Mouse (Mus musculus): ENCODE results near the gene Hsd17b7. TPM values are rescaled to one million over a fixed set of nuclear protein-coding genes. Genes with fewer than 3 reads are reported as not detected.
A peak's percentile ranks its signal among the peaks of the same experiment; 100 is the strongest.

The Hsd17b7 gene
- total and polyA plus RNA-seq, 2 experiments from 2014 or later, result 24.8 to 33.3 TPM

DNA sequence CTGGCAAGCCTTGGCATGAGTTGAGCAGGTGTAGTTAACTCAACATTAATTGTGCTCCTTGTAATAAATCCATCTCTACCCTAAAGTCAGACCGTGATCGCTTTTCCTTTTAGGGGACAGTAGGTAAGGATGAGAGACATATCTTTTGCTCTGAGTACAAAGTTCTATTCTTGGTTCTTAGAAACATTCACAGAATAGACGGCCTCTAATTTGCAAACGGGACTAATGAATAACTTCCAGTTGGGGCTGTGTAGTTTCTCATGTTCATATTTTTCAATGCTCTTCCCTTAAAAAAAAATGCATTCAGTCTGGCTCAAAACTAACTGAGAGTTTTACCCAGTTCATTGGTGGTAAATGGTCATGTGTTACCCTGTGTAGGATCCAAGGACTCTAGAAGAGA is 1.9 kb upstream of the Hsd17b7 start:
- no peaks in the 10 kb centered on the region for H3K27me3 ChIP-seq (ENCODE audit: insufficient read depth, low read length)
- ATAC-seq (ENCODE audit: low FRiP score) (no peak), DNase-seq (ENCODE audit: low spot score) (no peak)
- WGBS, result 99% methylated on average over 4 of the region's 4 CpGs
- no peak overlapping the region for H3K4me3 ChIP-seq (ENCODE audit: low read depth, low read length)
- H3K4me2 ChIP-seq (ENCODE audit: low read depth, low read length, poor library complexity, severe bottlenecking), result no peak overlapping the region
- no peaks in the 10 kb centered on the region for H3K36me3 ChIP-seq (ENCODE audit: insufficient read depth, low read length)
- H3K9ac ChIP-seq (replicated peaks; ENCODE audit: low read length, poor library complexity, severe bottlenecking), result no peak overlapping the region
- H3K4me1 ChIP-seq (ENCODE audit: insufficient read depth, low read length), result peaks cover 10% of the 10 kb centered on the region; the same call in 1 of the 2 replicates
- no peaks in the 10 kb centered on the region for H3K9me3 ChIP-seq (ENCODE audit: low read length)
- no peak for TF ChIP-seq CTCF (IDR thresholded peaks at IDR 0.05)
- H3K27ac ChIP-seq (ENCODE audit: low read depth, low read length), result no peak overlapping the region

DNA sequence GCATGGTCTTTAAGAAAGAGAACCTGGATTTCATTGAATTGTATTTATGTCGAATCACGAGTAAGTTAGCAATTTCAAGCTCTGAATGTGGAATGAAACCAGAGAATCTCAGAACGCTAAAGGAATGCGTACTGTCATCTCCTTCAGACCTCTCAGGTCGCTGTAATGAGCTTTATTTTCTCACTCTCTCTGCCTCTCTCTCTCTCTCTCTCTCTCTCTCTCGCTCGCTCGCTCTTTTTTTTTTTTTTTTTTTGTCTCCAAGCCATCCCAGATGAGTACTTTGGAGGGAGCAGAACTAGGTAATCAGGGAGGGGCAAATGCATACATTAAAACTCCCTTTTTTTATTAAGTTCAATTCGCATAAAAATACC is 460 bp upstream of the Hsd17b7 start:
- H3K4me1 ChIP-seq (ENCODE audit: insufficient read depth, low read length), result peaks cover 10% of the 10 kb centered on the region; the same call in 1 of the 2 replicates
- DNase-seq (ENCODE audit: low spot score), result no peak
- peak overlapping the region; percentile 28; the same call in 1 of the 2 replicates for H3K27ac ChIP-seq (ENCODE audit: low read depth, low read length)
- under 1% methylated on average over 8 of the region's 9 CpGs for WGBS
- 0 out of 2 replicates have a peak overlapping the region, but pooled peaks have one; percentile 42 for H3K9ac ChIP-seq (replicated peaks; ENCODE audit: low read length, poor library complexity, severe bottlenecking)
- no peak for TF ChIP-seq CTCF (IDR thresholded peaks at IDR 0.05)
- peak overlapping the region; percentile 65 for H3K4me2 ChIP-seq (ENCODE audit: low read depth, low read length, poor library complexity, severe bottlenecking)
- peaks cover 6% of the 10 kb centered on the region; the same call in 1 of the 2 replicates for H3K36me3 ChIP-seq (ENCODE audit: insufficient read depth, low read length)
- H3K4me3 ChIP-seq (ENCODE audit: low read depth, low read length), result peak overlapping the region; percentile 59
- ATAC-seq (ENCODE audit: low FRiP score), result peak; percentile 48; the same call in 1 of the 2 replicates
- H3K27me3 ChIP-seq (ENCODE audit: insufficient read depth, low read length), result no peaks in the 10 kb centered on the region
- H3K9me3 ChIP-seq (ENCODE audit: low read length), result no peaks in the 10 kb centered on the region

DNA sequence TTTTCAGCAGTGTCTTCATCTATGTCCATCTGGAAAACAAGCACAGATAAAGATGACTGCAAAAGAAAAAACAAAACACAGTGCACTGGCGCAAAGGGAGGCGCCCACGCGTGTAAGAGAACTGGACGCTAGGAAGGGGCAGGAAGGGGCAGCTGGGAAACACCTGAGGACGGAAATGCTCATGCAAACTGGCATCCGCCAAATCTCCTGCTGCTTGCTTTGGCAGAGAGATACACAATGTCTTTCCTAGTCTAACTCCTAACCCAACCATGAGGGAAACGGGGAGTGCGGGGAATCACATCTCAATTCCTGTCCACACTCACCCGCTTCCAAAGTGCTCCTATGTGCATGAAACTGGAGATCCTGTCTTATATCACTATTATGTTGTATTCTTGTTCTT is 15.9 kb downstream of the Hsd17b7 start:
- peaks cover 42% of the 10 kb centered on the region; the same call in 1 of the 2 replicates for H3K36me3 ChIP-seq (ENCODE audit: insufficient read depth, low read length)
- H3K4me3 ChIP-seq (ENCODE audit: low read depth, low read length), result no peak overlapping the region

DNA sequence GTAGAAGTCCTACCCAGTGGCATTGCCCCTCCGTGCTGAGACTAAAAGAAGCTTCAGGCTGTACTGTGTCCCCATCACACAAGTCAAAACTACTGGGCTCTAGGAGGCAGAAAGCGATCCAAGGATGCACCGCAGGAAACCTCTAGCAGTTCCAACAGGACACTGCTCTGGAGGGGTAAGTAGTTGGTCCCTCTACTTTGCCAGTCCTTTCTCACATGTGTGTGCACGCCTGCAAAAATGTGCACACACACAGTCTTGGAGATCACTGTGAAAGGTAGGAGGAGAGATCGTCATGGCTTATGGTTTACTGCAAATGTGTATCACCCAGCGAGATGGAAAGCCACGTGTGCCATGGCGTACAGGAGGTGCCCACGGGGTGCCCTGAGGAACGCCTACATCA is 16.4 kb downstream of the Hsd17b7 start:
- Histone ChIP-seq H3K27me3 (ENCODE audit: insufficient read depth, low read length) (no peaks in the 10 kb centered on the region), H3K27ac (ENCODE audit: low read depth, low read length) (no peak overlapping the region), H3K4me2 (ENCODE audit: low read depth, low read length, poor library complexity, severe bottlenecking) (no peak overlapping the region), H3K9ac (replicated peaks; ENCODE audit: low read length, poor library complexity, severe bottlenecking) (no peak overlapping the region), H3K4me1 (ENCODE audit: insufficient read depth, low read length) (no peaks in the 10 kb centered on the region), H3K9me3 (ENCODE audit: low read length) (no peaks in the 10 kb centered on the region), H3K36me3 (ENCODE audit: insufficient read depth, low read length) (peaks cover 41% of the 10 kb centered on the region; the same call in 1 of the 2 replicates), H3K4me3 (ENCODE audit: low read depth, low read length) (no peak overlapping the region)
- ATAC-seq (ENCODE audit: low FRiP score) (no peak), DNase-seq (ENCODE audit: low spot score) (no peak)
- no peak for TF ChIP-seq CTCF (IDR thresholded peaks at IDR 0.05)
- WGBS, result 97% methylated on average over 10 of the region's 10 CpGs

More for the DNA sequence above, 15.9 kb downstream of the Hsd17b7 start:
- TF ChIP-seq CTCF (IDR thresholded peaks at IDR 0.05), result no peak
- 94% methylated on average over 10 of the region's 10 CpGs for WGBS
- ATAC-seq (ENCODE audit: low FRiP score) (no peak), DNase-seq (ENCODE audit: low spot score) (no peak)
- no peaks in the 10 kb centered on the region for H3K4me1 ChIP-seq (ENCODE audit: insufficient read depth, low read length)
- H3K9ac ChIP-seq (replicated peaks; ENCODE audit: low read length, poor library complexity, severe bottlenecking), result no peak overlapping the region
- H3K4me2 ChIP-seq (ENCODE audit: low read depth, low read length, poor library complexity, severe bottlenecking), result no peak overlapping the region
- no peaks in the 10 kb centered on the region for H3K27me3 ChIP-seq (ENCODE audit: insufficient read depth, low read length)
- no peaks in the 10 kb centered on the region for H3K9me3 ChIP-seq (ENCODE audit: low read length)
- H3K27ac ChIP-seq (ENCODE audit: low read depth, low read length), result no peak overlapping the region

DNA sequence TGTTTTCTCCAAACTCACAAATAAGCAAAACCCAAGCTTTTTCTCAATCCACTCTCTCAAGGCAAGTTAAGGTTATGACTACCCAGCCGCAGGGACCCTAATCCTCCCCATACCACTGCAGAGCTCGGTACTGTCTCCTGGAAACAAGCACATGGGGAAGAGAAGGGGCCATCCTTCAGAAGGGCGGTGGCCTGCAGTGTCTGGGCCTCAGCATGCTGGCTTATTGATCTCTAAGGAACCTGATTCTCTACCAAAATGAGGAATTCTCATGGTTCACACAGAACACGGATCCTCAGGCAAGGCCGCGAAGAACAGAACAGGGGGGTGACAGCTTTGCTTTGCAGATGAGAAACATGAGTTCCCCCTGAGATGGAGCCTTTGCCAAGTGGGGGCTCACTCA is 17.5 kb downstream of the Hsd17b7 start:
- Histone ChIP-seq H3K27ac (ENCODE audit: low read depth, low read length) (no peak overlapping the region), H3K27me3 (ENCODE audit: insufficient read depth, low read length) (no peaks in the 10 kb centered on the region), H3K36me3 (ENCODE audit: insufficient read depth, low read length) (peaks cover 36% of the 10 kb centered on the region; the same call in 1 of the 2 replicates), H3K9me3 (ENCODE audit: low read length) (no peaks in the 10 kb centered on the region), H3K4me1 (ENCODE audit: insufficient read depth, low read length) (no peaks in the 10 kb centered on the region), H3K4me2 (ENCODE audit: low read depth, low read length, poor library complexity, severe bottlenecking) (no peak overlapping the region), H3K9ac (replicated peaks; ENCODE audit: low read length, poor library complexity, severe bottlenecking) (no peak overlapping the region), H3K4me3 (ENCODE audit: low read depth, low read length) (no peak overlapping the region)
- no peak for DNase-seq (ENCODE audit: low spot score)
- no peak for TF ChIP-seq CTCF (IDR thresholded peaks at IDR 0.05)
- 93% methylated on average over 6 of the region's 6 CpGs for WGBS
- ATAC-seq (ENCODE audit: low FRiP score), result no peak

DNA sequence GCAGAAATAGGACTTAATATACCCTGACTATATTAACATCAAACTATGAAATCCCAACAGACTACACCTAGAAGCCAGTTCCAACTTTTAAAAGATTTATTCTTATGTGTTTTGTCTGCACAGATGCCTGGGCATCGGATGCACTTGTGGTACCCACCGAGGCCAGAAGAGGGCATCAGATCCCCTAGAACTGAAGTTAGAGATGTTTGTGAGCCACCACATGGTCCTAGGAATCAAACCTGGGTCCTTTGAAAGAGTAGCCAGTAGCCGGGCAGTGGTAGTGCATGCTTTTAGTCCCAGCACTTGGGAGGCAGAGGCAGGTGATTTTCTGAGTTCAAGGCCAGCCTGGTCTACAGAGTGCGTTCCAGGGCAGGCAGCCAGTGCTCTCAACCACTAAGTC is 18.4 kb downstream of the Hsd17b7 start:
- peak; percentile 37; the same call in 1 of the 2 replicates for TF ChIP-seq CTCF (IDR thresholded peaks at IDR 0.05)
- no peaks in the 10 kb centered on the region for H3K4me1 ChIP-seq (ENCODE audit: insufficient read depth, low read length)
- H3K27ac ChIP-seq (ENCODE audit: low read depth, low read length), result no peak overlapping the region
- H3K27me3 ChIP-seq (ENCODE audit: insufficient read depth, low read length), result no peaks in the 10 kb centered on the region
- no peak overlapping the region for H3K4me2 ChIP-seq (ENCODE audit: low read depth, low read length, poor library complexity, severe bottlenecking)
- H3K9me3 ChIP-seq (ENCODE audit: low read length), result no peaks in the 10 kb centered on the region
- ATAC-seq (ENCODE audit: low FRiP score) (no peak), DNase-seq (ENCODE audit: low spot score) (no peak)
- 93% methylated on average over 4 of the region's 4 CpGs for WGBS
- H3K36me3 ChIP-seq (ENCODE audit: insufficient read depth, low read length), result peaks cover 27% of the 10 kb centered on the region; the same call in 1 of the 2 replicates
- H3K9ac ChIP-seq (replicated peaks; ENCODE audit: low read length, poor library complexity, severe bottlenecking), result no peak overlapping the region
- H3K4me3 ChIP-seq (ENCODE audit: low read depth, low read length), result no peak overlapping the region

Measured in midbrain, postnatal 0 days (tissue).